Mouse (Mus musculus) right cerebral cortex, postnatal 25 days (tissue): ENCODE measurements at regions not wholly inside any gene's neighbourhood (a gene's known extent, or its start where the extent isn't known, plus 50 kb on each side); places are given as distances from the start of the nearest gene placed in this dataset.
"Not testable (repeated sequence)": the region's sequence is repeated elsewhere in the genome, so short reads cannot be mapped to it uniquely, and the experiment has no call there.

Source experiments
- DNase-seq: peaks from one replicate; pipeline ENCODE4 v3.0.0; 2022

DNA sequence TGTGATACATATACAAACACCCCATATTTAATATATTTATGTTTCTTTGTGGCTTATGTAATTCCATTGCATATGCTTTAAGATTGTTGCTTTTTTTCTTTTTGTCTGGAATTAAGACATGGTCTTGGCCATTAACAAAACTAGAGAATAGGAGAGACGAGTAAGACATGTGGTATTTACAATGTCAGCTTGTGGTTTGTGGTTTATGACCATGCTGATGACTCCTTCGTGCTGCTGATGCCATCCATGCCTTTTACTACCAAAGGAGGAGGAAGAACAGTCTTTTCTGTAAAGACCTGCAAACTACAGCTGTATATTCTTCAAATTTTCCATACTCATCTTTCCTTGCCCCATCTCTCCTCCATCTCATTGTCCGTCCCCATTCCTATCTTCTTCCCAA lies 552.7 kb downstream of the Hdgfl1 start:
- DNase-seq, result no peak

DNA sequence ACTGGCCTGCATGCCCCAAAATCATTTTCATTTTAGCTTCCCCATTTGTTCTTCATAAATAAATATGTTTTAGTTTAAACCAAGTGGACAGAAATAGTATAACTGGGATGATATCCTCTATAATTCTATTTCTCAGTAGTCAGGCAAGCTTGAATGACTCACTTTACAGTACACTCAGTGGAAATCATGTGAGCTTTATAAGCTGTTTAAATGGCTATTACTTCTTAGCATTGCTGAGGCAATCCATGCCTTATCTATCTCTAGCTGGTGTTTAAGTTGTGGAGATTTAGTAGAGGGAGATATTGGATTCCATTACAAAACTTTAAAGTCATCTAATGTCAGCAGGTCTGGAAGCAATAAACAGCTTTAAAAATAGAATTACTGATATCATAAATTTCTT lies 553.4 kb downstream of the Hdgfl1 start:
- DNase-seq, result no peak

DNA sequence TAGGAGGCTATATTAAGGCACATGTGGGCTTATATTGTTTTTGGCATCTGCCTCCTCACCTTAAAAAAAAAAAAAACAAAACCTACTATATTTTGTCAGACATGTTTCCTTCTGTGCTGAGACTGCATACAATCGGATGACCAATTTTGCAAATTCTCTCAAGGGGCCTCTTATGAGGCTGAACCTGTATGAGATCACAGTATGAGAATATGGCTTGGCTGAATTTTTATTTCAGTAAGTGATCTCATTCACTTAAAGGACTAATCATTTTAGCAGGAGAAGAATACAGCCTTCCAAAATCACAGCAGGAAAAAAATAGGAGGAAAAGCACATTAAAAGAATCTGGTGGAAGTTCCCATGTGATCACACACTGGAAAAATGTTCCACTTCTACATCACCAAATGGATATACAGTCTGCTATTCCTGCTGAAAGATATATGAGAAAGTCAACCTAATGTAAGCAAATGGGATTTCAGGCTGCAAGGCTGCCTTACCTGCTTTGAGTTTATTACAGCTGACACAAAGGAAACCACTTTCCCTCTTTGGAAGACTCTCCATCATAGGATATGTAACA lies 564.3 kb downstream of the Hdgfl1 start:
- DNase-seq, result no peak

DNA sequence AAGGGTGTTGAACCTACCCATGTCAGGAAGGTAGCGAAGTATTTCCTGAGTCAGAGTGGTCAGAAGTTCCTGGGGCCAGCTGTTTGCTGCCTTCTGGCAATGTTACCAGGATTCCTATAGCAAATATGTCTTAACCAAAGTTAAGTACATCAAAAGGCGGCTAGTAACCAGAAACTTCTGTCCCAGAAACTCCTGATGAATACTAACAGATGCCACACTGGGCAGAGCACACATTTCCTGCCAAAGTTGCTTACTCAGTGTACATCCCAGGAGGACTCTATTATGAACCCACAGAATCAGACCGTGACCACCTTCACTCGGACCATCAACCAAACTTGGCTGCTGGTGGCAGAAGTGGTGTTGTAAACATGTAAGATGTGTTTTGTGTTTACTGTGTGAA lies 575.3 kb downstream of the Hdgfl1 start:
- no peak for DNase-seq

DNA sequence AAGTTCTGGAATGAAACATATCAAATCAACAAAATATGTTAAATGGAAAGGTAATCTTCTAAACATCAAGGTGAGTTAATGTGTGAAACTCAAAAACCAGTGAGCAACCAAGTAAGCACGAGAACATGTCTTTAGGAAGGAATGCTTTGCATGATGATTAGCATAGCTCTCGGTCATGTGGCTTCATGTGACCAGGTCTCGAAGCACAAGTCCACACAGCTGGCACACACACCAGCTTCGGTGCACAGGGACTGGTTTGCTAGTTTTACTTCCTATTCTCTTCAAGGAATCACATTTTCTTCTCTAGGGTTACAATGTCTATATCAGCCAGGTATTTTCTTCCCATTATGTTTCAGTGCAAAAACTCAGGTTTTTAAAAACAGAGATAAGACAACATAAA lies 586.1 kb downstream of the Hdgfl1 start:
- DNase-seq, result no peak

DNA sequence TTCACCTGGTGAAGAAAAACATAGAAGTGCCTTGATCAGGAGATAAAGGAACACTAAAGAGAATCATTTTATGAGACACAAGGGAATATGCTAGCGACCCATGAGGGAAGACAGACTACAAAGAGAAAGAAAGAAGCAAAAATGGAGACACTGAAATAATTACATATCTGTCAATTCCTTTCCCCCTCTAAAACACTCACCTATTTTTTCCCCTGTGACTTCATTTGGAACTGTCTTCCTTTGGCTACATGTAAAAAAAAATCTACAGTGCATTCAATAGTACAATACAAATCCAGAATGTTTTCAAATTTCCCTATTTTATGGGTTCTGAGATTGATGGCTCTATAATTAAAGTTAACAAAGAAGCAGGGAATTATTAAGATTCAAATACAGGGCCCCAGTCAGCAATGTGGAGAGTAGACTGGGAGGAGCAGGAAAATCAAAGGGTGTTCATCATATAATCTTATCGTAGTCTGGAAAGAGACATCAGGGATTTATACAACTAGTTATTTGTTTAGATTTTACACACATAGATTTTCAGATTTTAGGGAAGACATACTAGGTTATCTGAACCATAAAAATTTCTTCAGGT lies 598.0 kb downstream of the Hdgfl1 start:
- no peak for DNase-seq

DNA sequence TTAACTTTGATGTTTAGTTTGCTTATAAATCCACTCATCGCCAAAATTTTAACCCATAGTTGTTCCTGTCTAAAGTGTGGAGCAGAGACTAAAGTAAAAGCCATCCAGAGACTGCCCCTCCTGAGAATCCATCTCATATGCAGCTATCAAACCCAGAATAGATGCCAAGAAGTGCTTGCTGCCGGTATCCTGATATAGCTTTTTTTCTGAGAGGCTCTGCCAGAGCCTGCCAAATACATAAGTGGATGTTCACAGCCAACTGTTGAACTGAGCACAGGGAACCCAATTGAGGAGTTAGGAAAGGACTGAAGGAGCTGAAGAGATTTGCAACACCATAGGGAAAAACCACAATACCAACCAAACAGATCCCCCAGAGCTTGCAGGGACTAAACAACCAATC lies 600.3 kb downstream of the Hdgfl1 start:
- DNase-seq, result peak; percentile 11

DNA sequence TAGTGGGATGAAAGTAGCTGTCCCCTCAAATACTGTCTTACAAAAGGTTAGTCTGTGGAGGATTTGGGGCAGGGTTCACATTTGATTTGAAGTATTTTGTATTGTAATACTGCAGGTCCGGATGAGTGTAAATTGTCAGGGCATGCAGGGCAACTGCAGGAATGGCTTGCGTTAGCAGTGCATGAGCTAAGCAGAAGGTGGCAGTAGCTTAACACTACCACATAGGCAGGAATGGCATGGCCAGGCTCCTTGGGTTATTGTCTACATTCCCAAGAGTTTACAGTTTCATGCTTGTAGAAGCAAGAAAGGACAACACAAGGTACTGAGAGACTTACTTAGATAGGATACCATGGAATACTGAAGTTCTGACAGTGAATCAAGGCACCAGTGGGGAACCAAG lies 611.3 kb downstream of the Hdgfl1 start:
- DNase-seq, result no peak

DNA sequence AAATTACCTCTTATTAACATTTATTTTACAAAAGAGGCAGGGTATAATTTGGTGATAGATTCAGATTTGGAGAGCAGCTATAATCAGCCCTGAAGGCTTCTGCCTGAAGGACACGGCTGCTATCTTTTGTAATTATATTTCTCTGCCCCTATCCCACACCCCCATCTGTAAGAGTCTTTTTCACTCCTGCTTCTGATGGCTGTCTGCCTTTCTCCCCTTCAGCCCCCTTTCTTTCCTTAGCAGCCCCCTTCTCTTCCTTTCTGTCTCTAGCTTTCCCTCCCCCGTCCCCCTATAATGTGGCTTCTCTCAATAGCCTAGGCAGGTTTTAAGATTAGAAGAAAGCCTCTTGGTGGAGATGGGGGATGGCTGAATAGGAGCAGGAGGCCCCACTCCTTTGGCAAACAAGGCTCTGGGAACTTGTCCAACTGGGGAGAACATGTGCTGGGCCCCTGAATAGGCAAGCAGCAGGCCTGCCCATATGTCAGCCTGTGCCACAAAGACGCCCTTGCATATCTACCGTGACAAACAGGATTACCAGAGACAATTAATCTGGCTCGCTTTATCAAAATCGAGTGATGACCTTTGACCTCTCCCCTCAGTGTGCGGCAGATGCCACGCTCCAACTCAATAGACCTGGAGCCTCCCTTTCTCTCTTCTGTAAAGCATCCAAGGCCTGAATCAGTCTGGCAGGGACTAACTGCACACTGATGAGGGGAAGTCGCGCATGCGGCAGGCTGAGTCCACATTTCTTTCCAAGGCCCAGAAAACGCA lies 615.1 kb downstream of the Hdgfl1 start:
- DNase-seq, result peak; percentile 56

DNA sequence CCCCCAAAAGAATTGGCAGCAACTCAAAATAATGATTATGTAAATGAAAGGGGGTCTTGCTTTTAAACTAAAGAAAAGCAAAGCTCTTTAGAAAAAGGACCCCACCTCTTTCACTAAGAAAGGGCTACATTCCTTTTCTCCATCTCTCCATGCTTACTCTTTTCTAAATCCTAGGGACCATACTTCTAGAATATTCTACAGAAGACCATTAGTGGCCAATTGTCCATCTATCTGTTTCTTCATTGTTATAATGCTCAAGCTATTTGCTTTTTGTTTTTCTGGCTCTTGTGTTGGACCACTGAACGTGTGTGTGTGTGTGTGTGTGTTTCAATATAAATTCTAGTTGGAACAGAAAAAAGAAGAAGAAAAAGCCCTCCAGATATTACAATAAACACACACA lies 615.7 kb downstream of the Hdgfl1 start:
- DNase-seq, result no peak

DNA sequence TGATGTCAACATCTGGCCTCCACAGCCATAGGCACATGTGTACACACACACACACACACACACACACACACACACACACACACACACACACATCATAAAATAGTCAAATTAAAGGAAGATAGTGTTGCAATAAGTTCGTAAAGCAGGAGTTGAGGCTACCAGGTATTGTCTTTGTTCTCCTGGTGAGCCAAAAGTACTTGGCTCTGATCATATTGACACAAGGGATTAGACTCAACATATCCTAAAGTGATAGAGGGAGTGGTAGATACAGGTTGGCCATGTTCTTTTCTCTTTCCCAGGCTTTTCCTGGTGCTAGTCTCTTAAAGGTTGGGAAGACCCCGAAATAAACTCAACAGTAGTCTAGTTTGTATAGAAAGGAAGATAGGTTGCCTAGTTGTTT lies 616.9 kb downstream of the Hdgfl1 start:
- DNase-seq, result no peak

DNA sequence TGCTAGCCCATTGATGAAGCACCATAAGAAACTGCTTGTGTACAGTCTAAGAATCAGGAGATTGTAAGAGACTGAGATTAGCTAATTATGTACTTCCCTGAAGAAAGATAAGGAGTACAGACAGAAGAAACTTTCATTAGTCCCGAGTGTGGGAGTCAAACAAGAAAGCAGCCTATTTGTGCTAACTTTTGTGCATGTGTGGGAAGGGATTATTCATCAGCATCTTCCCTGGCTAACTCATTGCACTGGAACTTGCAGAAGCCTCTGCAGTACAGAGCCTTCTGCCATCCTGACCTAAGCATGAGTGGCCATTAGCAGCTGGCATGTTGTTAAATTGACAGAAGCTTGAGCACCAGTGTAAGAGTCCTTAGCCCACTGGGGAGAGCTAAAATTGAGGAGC lies 619.5 kb downstream of the Hdgfl1 start:
- DNase-seq, result peak; percentile 6

DNA sequence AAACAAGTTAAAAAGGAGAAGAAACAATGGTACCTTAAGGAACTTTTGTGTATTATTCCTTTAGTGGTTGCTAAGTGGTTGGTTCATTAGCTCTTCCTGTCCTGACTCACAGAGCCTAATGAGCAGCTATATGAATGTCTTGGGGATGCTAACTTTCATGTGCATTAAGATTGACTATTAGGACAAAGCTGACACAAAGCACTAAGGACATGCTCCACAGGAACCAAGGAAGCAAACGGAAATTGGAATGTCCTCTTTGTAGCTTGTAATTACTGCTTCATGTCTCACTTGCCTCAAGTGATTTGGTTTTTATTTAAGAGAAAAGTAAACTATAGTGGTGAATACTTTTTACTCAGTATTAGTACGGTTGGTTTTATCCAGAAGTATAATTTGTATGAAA lies 627.2 kb downstream of the Hdgfl1 start:
- DNase-seq, result no peak

DNA sequence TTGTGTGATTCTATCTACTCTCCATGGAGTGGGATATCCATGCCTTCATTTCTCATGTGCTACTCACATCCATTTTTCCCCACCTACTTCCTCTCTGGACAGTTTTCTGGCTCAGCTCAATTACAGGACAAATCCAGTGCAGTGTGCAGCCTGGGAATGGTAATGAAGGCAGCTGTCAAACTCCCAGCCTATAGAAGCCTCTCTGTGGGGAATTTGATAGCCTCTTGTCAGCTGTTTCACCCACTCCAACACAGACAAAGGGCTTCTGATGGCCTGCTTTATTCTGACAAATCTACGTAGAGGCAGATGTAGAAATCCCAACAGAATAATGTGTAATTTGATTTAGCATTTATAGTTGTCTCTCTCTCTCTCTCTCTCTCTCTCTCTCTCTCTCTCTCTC lies 650.6 kb downstream of the Hdgfl1 start:
- no peak for DNase-seq

DNA sequence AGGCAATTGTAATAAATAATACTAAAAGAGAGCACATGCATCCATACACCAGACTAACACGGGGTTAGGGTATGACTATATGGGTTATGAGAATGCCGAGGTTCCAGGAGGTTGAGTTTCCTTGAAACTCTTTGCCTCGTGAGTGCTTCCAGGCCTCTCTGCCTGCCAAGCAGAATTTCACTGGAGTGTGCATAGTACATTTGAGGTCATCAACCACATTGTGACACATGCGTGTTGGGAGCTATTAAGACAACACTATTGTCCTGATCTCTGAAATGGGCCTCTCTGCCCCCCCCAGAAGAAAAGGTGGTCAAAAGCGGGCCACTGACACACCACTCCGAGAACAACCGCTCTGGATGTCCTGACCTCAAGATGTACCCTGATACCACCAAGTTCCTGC lies 655.8 kb downstream of the Hdgfl1 start:
- no peak for DNase-seq

DNA sequence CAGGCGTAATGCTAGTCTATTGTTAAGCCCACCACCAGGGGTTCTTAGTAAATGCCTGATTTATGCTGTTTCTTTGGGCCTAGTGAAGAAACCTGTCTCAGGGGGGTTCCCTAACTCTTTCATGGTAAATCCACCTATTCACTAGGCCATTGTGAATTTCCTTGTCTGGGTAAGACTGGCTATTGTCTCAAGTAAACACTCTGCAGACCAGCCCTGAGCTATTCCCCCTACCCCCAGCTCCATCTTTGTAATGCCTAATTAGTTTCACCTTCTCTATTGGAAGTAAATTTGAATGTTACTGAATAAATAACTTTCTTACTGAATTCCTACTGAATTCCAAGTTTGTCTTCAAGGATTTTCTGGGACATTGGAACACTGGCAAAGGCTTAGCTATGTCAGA lies 656.2 kb downstream of the Hdgfl1 start:
- DNase-seq, result not testable (repeated sequence)

DNA sequence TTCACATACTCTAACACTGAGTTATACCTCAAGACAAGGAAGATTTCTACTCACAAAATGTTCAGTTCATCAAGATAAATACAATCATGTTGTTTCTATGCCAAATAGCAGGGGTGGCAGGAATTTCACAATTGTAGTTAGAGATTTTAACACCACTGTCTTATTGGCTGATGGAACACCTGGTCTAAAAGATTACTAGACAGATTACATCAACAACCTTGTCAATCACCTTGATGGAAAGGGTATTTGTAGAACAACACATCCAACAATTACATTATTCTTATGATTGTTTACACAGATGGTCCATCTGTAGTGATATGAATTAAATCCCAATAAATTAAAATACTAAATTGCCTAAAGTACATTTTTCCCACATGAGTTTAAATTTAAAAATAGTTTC lies 657.4 kb downstream of the Hdgfl1 start:
- no peak for DNase-seq

DNA sequence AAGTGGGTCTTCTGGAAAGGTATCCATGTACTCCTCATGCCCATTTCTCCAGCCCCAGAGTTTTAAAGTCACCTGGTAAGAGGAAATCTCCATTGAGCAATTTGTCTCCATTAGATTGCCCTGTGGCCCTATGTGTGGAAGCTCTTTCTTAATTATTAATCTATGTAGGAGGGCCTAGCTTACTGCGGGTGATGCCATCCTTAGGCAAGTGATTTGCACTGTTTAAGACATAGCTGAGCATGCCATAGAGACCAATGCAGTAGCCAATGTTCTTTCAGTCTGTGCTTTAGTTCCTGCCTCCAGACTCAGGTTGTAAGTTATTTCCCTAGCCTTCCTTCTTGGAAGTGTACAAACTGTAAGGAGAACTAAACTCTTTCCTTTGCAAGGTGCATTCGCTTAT lies 661.0 kb downstream of the Hdgfl1 start:
- no peak for DNase-seq

DNA sequence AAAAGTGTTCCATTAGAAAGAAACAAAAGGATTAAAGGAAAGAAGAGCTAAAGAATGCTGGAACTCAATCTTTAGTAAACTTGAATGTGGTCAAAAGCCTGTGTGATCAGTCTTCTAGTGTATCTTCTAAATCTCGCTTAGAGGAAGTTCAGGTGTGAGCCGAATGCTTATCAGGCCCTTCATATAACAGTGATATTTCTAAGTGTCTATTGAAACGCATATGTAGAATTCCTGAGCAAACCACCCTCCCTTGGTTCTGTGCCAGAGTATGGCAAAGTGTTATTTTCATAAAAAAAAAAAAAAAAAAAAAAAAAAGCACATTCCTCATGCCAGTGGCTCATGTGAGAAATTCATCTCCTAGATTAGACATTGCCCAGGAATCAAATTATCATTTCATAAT lies 681.2 kb downstream of the Hdgfl1 start:
- DNase-seq, result no peak

DNA sequence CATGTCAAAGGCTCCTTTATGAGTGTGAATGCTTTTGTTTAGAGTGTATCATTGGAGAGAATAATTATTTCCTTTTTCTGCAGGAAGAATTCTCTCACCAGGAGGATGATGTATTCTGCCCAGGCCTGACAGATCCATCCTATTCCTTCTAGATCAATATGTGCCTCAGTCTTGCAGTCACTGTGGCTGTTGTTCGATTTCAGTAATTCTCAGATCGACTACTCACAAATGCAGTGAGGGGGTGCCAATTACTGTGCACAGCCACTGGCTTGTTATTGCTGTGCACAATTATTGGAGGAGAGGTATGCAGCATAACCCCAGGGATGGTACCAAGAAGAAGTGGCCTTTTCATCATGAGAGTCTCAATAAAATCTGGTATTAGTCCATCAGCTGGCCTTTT lies 689.2 kb downstream of the Hdgfl1 start:
- no peak for DNase-seq

DNA sequence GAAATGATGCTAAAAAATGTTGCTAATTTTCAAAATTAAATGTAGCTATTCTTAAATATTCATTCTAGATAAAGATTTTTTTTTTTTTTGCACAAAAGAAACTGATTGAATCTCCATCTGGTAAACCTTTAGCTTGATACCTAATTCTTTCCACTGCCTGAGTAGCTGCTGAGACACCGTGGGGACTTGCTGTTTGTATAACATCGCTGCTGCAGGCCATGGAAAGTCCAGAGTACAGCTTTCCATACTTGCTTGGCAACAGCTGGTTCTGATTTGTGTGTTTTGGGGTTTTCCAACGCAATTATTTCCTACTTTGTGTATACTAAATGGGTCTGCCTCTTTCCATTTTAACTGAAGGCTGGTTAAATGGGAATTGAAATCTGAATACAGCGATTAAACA lies 689.7 kb downstream of the Hdgfl1 start:
- DNase-seq, result no peak

DNA sequence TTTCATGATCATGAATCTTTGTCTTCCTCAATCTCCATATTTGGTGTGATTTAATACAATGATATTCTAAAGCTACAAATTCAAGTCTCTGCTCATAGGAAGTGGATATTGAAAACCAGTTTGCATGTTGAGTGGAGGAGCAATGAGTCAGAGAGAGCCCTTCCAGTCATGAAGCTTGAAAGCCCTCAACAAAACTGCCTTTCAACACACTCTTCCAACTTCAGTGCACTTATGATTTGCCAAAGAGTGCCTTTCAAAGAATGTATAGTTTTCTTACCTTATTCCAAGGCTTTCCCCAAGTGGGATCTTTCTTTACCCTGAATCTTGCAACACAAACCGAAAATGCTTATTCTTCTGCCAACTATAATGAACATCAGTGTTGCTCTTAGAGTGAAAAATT lies 690.6 kb downstream of the Hdgfl1 start:
- DNase-seq, result no peak

DNA sequence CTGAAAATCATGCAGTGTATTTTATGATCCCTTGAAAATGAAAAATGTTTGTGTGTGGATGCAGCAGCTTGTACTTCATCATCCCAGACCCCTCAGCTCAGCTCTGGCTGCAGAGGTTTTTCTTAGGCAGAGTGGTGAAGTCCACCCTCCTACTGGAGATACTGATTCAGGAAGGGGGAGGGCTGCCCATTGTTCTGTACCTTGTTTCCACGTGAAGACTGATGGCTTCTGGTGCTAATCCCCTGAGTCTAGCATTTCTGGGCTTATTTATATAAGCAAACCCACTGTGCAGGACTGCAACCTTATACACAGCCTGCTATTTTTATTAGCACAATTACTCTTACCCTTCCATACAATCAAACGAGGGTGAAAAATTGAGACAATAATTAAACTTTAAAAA lies 708.6 kb downstream of the Hdgfl1 start:
- DNase-seq, result no peak

DNA sequence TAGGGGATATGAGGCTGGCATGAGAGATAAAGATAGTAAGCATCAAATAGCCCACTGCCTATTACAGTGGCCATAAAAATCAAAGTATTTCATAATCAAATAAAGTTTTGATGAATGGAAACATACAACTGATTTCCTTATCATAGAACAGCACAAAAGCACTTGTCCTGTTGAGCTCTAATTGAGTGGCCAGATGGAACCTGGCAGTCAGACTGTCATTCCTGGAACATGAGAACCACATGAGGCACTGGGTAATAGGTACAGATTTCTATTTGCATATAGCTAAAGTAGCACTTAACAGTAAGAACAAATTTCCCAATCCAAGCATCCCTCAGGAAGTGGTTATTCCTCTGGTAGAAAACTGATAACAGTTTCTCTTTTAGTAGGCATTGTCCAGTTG lies 732.3 kb downstream of the Hdgfl1 start:
- no peak for DNase-seq

DNA sequence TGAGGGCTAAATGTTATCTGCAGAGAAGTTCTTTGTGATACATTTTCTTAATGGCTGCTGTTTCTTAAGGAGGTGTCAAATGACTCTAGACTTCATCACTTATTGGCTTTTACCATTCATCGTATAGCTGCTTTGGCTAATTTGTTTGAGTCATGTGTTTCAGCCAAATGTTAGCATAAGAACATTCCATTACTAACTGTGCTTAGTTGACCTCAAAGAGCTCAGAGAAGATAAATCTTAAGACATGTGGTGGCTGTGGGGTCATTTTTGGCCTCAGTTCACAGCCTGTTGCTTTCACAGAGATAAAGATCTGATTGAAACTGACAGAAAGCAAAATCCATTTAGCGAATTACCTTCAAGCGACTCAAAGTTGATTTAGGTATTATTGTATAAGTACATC lies 743.6 kb downstream of the Hdgfl1 start:
- DNase-seq, result no peak
